Mouse (Mus musculus) liver, embryonic 11.5 days (tissue): ENCODE data around the gene Ptges2. TPM values are rescaled to one million over a fixed set of nuclear protein-coding genes. Genes with fewer than 3 reads are reported as not detected.

Source experiments
- polyA plus RNA-seq: library from polyadenylated mRNA; unstranded; fragments of >200 nt; fragmentation: Nextera tagmentation; extraction: Ambion mirVana; gene quantifications from 2 replicates; pipeline ENCODE4 v1.2.1, GENCODE M21; 2014

Ptges2 gene
- polyA plus RNA-seq, 1 experiment from 2014 or later = 23.0 TPM

Other genes with a start within 250 kb of the Ptges2 start
- 37.8 and 48.1 TPM in 2 replicates for gene Prrc2b, start 244.8 kb upstream of the Ptges2 start, polyA plus RNA-seq
- 35.7 and 37.1 TPM in 2 replicates for gene Pomt1, start 159.3 kb upstream of the Ptges2 start, polyA plus RNA-seq
- 57.3 and 59.5 TPM in 2 replicates for gene Uck1, start 135.7 kb upstream of the Ptges2 start, polyA plus RNA-seq
- 18.8 and 19.7 TPM in 2 replicates for gene Golga2, start 108.5 kb upstream of the Ptges2 start, polyA plus RNA-seq
- 369 and 385 TPM in 2 replicates for gene Swi5, start 107.8 kb upstream of the Ptges2 start, polyA plus RNA-seq
- 45.5 and 45.8 TPM in 2 replicates for gene Ciz1, start 43.6 kb upstream of the Ptges2 start, polyA plus RNA-seq
- gene Dnm1, start 42.6 kb upstream of the Ptges2 start, polyA plus RNA-seq = 9.3 and 10.0 TPM in 2 replicates
- gene 1110008P14Rik, start 14.0 kb upstream of the Ptges2 start, polyA plus RNA-seq = 36.2 and 39.7 TPM in 2 replicates
- 8.0 and 9.9 TPM in 2 replicates for gene Lcn2, start 7.6 kb upstream of the Ptges2 start, polyA plus RNA-seq
- gene Naif1, start 54.6 kb downstream of the Ptges2 start, polyA plus RNA-seq = 4.5 and 5.4 TPM in 2 replicates
- gene Slc25a25, start 55.5 kb downstream of the Ptges2 start, polyA plus RNA-seq = 10.4 and 12.7 TPM in 2 replicates
- gene Fam102a, start 139.4 kb downstream of the Ptges2 start, polyA plus RNA-seq = 4.1 and 6.5 TPM in 2 replicates
- gene Dpm2, start 175.0 kb downstream of the Ptges2 start, polyA plus RNA-seq = 100 and 109 TPM in 2 replicates
- gene Pip5kl1, start 178.9 kb downstream of the Ptges2 start, polyA plus RNA-seq = 0.48 TPM in 1 of 2 replicates, not detected in the other
- not detected in 2 replicates for gene 9430097D07Rik, start 179.8 kb downstream of the Ptges2 start, polyA plus RNA-seq
- 26.0 and 28.8 TPM in 2 replicates for gene St6galnac4, start 191.2 kb downstream of the Ptges2 start, polyA plus RNA-seq
- gene St6galnac6, start 203.8 kb downstream of the Ptges2 start, polyA plus RNA-seq = 9.6 and 10.6 TPM in 2 replicates
- 6.7 and 8.3 TPM in 2 replicates for gene Ak1, start 225.9 kb downstream of the Ptges2 start, polyA plus RNA-seq